Mouse (Mus musculus): ENCODE measurements around the gene Gm45808. TPM values are rescaled to one million over a fixed set of nuclear protein-coding genes. Genes with fewer than 3 reads are reported as not detected.
A peak's percentile ranks its signal among the peaks of the same experiment; 100 is the strongest.
"Not testable (repeated sequence)": the region's sequence is repeated elsewhere in the genome, so short reads cannot be mapped to it uniquely, and the experiment has no call there.

The Gm45808 gene
- polyA plus RNA-seq, 1 experiment from 2014 or later, result not detected

DNA sequence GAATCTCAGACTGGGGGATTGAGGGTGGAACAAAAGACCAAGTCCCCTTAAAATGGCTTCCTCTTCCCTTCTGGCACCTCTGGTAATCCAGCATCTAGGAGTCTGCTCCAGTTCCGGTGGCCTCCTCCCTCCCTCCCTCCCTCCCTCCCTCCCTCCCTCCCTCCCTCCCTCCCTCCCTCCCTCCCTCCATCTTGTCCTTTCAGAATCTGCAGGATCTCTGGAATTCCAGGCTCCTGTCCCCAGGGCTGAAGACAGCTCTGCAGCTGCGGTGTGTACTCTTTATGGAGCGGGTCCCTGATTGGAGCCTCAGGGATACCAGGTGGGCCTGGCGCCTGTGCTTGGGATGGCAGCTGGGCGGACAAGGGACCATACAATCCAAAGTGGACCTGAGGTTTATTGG, 25.3 kb downstream of the Gm45808 start:
- Histone ChIP-seq H3K4me1 (ENCODE audit: control insufficient read depth, insufficient read depth, low read length) (peaks cover 31% of the 10 kb centered on the region), H3K27me3 (ENCODE audit: control insufficient read depth, insufficient read depth, low read length) (no peaks in the 10 kb centered on the region), H3K9me3 (ENCODE audit: control insufficient read depth, low read length) (no peaks in the 10 kb centered on the region), H3K27ac (ENCODE audit: low read depth, low read length) (peak overlapping the region; percentile 83), H3K9ac (ENCODE audit: low read length) (peak overlapping the region; percentile 57; the same call in 1 of the 2 replicates), H3K4me2 (ENCODE audit: low read depth) (no peak overlapping the region; the same call in 1 of the 2 replicates), H3K4me3 (ENCODE audit: low read depth, low read length) (no peak overlapping the region), H3K36me3 (ENCODE audit: control insufficient read depth, insufficient read depth, low read length) (peaks cover 10% of the 10 kb centered on the region)
- WGBS, result 56% methylated on average over 5 of the region's 5 CpGs
- DNase-seq (ENCODE audit: low spot score), result no peak
- ATAC-seq (ENCODE audit: insufficient read depth, low FRiP score, low TSS enrichment), result no peak

DNA sequence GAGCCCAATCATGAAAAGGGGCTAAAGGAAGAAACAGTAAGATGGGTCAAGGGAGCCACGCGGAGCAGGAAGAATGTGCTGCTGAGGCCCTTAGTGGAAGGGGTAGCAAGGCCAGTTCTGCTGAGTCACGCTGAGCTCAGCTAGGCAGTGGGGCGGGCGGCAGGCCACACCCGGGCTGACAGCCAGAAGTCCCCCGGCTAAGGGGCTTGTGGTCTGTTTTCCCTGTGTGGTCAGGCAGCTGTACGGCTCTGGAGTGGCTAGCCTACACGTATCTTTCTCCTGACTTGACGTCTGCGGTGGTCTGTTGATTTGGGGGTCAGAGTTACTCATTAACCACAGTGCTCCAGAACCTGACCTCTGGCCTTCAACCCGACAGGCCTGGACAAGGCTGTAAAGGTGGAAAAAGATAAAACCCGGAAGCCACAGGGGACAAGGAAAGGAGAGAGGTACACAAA, 25.7 kb downstream of the Gm45808 start:
- H3K4me2 ChIP-seq (ENCODE audit: low read depth), result peak overlapping the region; percentile 46; the same call in 1 of the 2 replicates
- 32% methylated on average over 13 of the region's 13 CpGs for WGBS
- H3K4me1 ChIP-seq (ENCODE audit: control insufficient read depth, insufficient read depth, low read length), result peaks cover 26% of the 10 kb centered on the region
- H3K4me3 ChIP-seq (ENCODE audit: low read depth, low read length), result no peak overlapping the region; the same call in 1 of the 2 replicates
- peaks cover 10% of the 10 kb centered on the region for H3K36me3 ChIP-seq (ENCODE audit: control insufficient read depth, insufficient read depth, low read length)
- H3K9ac ChIP-seq (ENCODE audit: low read length), result peak overlapping the region; percentile 57
- ATAC-seq (ENCODE audit: insufficient read depth, low FRiP score, low TSS enrichment) (no peak), DNase-seq (ENCODE audit: low spot score) (peak; percentile 58)
- H3K9me3 ChIP-seq (ENCODE audit: control insufficient read depth, low read length), result no peaks in the 10 kb centered on the region
- H3K27ac ChIP-seq (ENCODE audit: low read depth, low read length), result peak overlapping the region; percentile 83
- H3K27me3 ChIP-seq (ENCODE audit: control insufficient read depth, insufficient read depth, low read length), result no peaks in the 10 kb centered on the region

DNA sequence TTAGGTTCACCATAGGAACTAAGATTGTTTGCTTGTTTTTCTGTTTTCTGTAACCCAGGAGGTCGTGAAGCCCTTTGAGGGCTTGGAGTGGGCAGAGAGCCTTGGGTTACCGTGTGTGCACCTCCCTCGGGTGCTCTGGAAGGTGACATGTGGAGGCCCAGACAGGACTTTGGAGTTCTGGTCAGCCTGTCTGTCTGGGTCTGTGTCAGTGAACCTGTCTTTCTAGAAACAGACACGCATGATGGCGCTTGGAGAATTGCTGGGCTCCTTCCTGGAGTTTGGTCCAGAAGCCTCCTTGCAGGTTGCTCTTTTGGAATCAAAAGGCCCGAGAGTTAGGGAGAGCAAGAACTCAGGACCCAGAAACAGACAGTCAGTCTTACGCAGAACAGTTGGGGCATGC, 26.2 kb downstream of the Gm45808 start:
- peaks cover 10% of the 10 kb centered on the region for H3K36me3 ChIP-seq (ENCODE audit: control insufficient read depth, insufficient read depth, low read length)
- ATAC-seq (ENCODE audit: insufficient read depth, low FRiP score, low TSS enrichment), result no peak

DNA sequence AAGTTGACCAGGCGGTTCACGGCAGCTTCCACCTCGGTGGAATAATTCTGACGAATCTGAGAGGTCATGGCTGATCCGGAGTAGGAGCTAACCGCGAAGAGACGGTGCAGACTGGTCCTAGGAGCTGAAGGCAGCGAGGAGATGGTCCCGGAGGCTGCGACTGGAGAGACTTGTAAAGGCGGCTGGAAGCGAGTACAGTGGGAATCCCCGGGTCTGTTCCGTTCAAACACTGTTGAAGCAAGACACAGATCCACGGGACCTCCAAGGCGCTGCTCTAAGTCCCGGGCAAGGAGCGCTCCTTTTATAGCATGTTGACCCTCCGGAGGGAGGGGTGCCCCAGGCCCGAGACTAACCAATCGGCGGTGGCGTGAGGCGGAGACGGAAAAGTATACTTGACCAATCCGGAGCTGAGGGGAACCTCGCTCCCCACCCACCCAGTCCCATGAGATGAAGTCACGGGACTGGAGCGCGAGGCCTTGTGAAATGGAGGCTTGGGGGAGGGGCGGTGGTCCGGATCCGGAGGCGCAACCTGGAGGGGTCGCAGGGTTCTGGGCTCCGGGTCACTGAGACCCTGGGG, 27.0 kb downstream of the Gm45808 start, which contains the start of gene Ftl1:
Ftl1 (minus strand) TSS at position 321 of the 577 bp plus-strand sequence.
- H3K27me3 ChIP-seq (ENCODE audit: control insufficient read depth, insufficient read depth, low read length); H3K9me3 ChIP-seq (ENCODE audit: control insufficient read depth, low read length): not testable (repeated sequence)
- WGBS, result under 1% methylated on average over 33 of the region's 37 CpGs
- DNase-seq (ENCODE audit: low spot score) (peak; percentile 97), ATAC-seq (ENCODE audit: insufficient read depth, low FRiP score, low TSS enrichment) (peak; percentile 94)
- peak within 1 kb of the TSS; percentile 92 for H3K27ac ChIP-seq (ENCODE audit: low read depth, low read length)
- peaks cover 10% of the 10 kb centered on the region for H3K36me3 ChIP-seq (ENCODE audit: control insufficient read depth, insufficient read depth, low read length)
- H3K9ac ChIP-seq (ENCODE audit: low read length), result peak within 1 kb of the TSS; percentile 93
- peak within 1 kb of the TSS; percentile 87 for H3K4me2 ChIP-seq (ENCODE audit: low read depth)
- H3K4me3 ChIP-seq (ENCODE audit: low read depth, low read length), result peak within 1 kb of the TSS; percentile 73
- H3K4me1 ChIP-seq (ENCODE audit: control insufficient read depth, insufficient read depth, low read length), result peaks cover 22% of the 10 kb centered on the region

More for the DNA sequence above, 26.2 kb downstream of the Gm45808 start:
- no peak for DNase-seq (ENCODE audit: low spot score)
- Histone ChIP-seq H3K4me2 (ENCODE audit: low read depth) (peak overlapping the region; percentile 46), H3K4me1 (ENCODE audit: control insufficient read depth, insufficient read depth, low read length) (peaks cover 22% of the 10 kb centered on the region), H3K4me3 (ENCODE audit: low read depth, low read length) (peak overlapping the region; percentile 73; the same call in 1 of the 2 replicates), H3K9ac (ENCODE audit: low read length) (peak overlapping the region; percentile 57), H3K9me3 (ENCODE audit: control insufficient read depth, low read length) (no peaks in the 10 kb centered on the region), H3K27ac (ENCODE audit: low read depth, low read length) (peak overlapping the region; percentile 83), H3K27me3 (ENCODE audit: control insufficient read depth, insufficient read depth, low read length) (no peaks in the 10 kb centered on the region)
- WGBS, result 78% methylated on average over 7 of the region's 7 CpGs

DNA sequence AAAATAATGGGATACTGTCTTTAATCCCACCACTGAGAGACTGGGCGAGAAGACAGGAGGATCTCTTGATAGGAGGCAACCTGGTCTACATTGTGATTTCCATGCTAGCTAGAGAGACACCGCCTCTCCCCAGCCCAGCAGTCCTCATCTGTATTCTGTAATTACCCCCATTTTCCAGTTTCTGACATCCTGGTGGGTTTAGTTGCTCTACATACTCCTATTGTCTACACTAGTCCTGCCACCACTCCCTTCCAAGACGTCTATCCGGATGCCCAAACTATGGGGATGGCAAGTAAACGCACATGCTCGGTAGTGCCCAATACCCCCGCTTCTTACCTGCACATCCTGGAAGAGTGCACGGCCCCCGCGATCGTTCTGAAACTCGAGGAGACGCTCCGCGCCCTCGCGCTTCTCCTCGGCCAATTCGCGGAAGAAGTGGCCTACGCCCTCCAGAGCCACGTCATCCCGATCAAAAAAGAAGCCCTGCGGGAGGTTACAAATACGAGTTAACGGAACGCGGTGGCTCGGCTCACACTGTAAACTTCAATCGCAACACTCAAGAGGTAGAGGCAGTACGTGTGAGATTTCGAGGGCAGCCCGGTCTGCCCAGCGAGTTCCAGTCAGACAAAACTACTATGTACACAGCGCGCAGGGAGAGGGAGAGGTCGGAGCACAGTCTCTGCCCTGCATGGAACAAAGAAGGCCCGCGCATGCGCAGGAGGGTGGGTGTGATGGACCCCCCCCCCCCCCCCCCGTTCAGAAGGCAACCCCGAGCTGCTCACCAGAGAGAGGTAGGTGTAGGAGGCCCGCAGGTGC, 27.7 kb downstream of the Gm45808 start:
- peak; percentile 69 for ATAC-seq (ENCODE audit: insufficient read depth, low FRiP score, low TSS enrichment)
- H3K4me2 ChIP-seq (ENCODE audit: low read depth), result peak overlapping the region; percentile 87
- peak overlapping the region; percentile 93 for H3K9ac ChIP-seq (ENCODE audit: low read length)
- H3K4me3 ChIP-seq (ENCODE audit: low read depth, low read length), result peak overlapping the region; percentile 73
- DNase-seq (ENCODE audit: low spot score), result peak; percentile 88
- peak overlapping the region; percentile 92 for H3K27ac ChIP-seq (ENCODE audit: low read depth, low read length)
- H3K4me1 ChIP-seq (ENCODE audit: control insufficient read depth, insufficient read depth, low read length), result peaks cover 22% of the 10 kb centered on the region
- no peaks in the 10 kb centered on the region for H3K9me3 ChIP-seq (ENCODE audit: control insufficient read depth, low read length)
- under 1% methylated on average over 43 of the region's 43 CpGs for WGBS
- no peaks in the 10 kb centered on the region for H3K27me3 ChIP-seq (ENCODE audit: control insufficient read depth, insufficient read depth, low read length)
- H3K36me3 ChIP-seq (ENCODE audit: control insufficient read depth, insufficient read depth, low read length), result peaks cover 10% of the 10 kb centered on the region

DNA sequence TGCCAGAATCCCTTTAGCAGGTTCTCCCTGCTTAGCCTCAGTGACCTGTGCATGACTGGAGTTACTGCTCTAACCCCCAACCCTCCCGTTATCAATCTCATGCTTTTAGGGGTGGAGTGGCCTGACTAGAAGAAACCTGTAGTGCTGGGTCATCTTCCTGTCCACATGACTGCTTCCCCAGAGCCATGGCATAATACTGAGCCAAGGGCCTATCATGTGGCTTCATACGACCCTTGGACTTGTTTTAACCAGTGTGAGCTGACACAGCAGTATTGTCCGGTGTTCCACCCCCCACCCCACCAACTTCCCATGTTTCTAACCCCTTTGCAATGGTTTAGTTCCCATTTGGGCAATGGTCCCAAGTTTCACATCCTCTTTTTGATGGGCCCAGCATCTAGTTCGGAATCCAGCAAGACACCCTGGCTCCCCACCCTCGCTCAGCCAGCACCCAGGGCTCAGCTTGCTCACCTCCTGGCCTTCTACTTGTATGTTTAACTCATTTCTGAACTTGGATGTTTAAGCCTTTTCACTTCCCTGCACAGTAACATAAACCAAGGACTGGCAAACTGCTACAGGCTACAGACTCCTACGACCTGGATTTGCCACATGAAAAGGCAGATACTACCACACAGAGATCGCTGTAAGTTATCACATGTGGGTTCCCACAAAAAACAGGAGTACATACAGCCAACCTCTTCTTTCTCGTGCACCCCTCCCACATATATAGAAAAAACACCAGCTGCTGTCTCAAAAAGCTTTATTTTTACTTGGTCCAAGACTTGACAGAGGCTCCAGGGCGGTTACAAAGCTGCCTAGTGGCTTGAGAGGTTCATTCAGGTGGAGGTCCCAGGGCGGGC, 29.2 kb downstream of the Gm45808 start:
- Histone ChIP-seq H3K9me3 (ENCODE audit: control insufficient read depth, low read length) (no peaks in the 10 kb centered on the region), H3K9ac (ENCODE audit: low read length) (peak overlapping the region; percentile 93; the same call in 1 of the 2 replicates), H3K4me1 (ENCODE audit: control insufficient read depth, insufficient read depth, low read length) (peaks cover 22% of the 10 kb centered on the region), H3K4me3 (ENCODE audit: low read depth, low read length) (peak overlapping the region; percentile 73), H3K27me3 (ENCODE audit: control insufficient read depth, insufficient read depth, low read length) (no peaks in the 10 kb centered on the region), H3K27ac (ENCODE audit: low read depth, low read length) (no peak overlapping the region), H3K36me3 (ENCODE audit: control insufficient read depth, insufficient read depth, low read length) (peaks cover 11% of the 10 kb centered on the region), H3K4me2 (ENCODE audit: low read depth) (peak overlapping the region; percentile 87)
- ATAC-seq (ENCODE audit: insufficient read depth, low FRiP score, low TSS enrichment) (no peak), DNase-seq (ENCODE audit: low spot score) (no peak)
- 76% methylated on average over 9 of the region's 10 CpGs for WGBS

DNA sequence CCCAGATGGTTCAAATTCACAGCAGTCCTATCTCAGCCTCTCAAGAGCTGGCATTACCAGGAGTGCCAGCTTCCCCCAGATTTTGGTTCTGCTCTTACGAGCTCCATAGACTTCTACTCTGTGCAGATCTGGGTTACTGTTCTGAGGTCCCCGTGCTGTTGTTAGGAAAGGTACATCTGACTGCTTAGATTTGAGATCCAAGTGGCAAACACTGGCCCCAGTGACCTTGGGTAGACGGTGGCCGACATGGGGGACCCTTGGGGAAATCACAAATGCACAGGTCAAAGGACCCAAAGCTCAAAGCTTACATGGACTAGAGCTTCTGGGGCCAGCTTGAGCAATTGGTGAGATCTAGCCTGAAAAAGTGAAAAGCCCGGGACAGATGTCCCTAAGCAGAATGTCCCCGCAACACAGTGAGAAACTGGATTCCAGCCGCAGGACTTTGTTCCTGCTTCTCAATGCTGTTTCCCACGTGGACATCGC, 29.8 kb downstream of the Gm45808 start:
- H3K9ac ChIP-seq (ENCODE audit: low read length), result no peak overlapping the region
- DNase-seq (ENCODE audit: low spot score) (no peak), ATAC-seq (ENCODE audit: insufficient read depth, low FRiP score, low TSS enrichment) (no peak)
- H3K27ac ChIP-seq (ENCODE audit: low read depth, low read length), result no peak overlapping the region
- H3K4me1 ChIP-seq (ENCODE audit: control insufficient read depth, insufficient read depth, low read length), result peaks cover 22% of the 10 kb centered on the region
- WGBS, result 62% methylated on average over 9 of the region's 9 CpGs
- H3K4me3 ChIP-seq (ENCODE audit: low read depth, low read length), result peak overlapping the region; percentile 73
- peak overlapping the region; percentile 87 for H3K4me2 ChIP-seq (ENCODE audit: low read depth)
- no peaks in the 10 kb centered on the region for H3K27me3 ChIP-seq (ENCODE audit: control insufficient read depth, insufficient read depth, low read length)
- no peaks in the 10 kb centered on the region for H3K9me3 ChIP-seq (ENCODE audit: control insufficient read depth, low read length)
- H3K36me3 ChIP-seq (ENCODE audit: control insufficient read depth, insufficient read depth, low read length), result peaks cover 9% of the 10 kb centered on the region

Measured in neural tube, embryonic 11.5 days (tissue).